Mouse (Mus musculus) liver, embryonic 11.5 days (tissue): ENCODE data around the gene Gtpbp4. TPM values are rescaled to one million over a fixed set of nuclear protein-coding genes. Genes with fewer than 3 reads are reported as not detected.
A peak's percentile ranks its signal among the peaks of the same experiment; 100 is the strongest.
"Not testable (repeated sequence)": the region's sequence is repeated elsewhere in the genome, so short reads cannot be mapped to it uniquely, and the experiment has no call there.

ENCODE experiments used
- ATAC-seq: fragments of 200-750 bp; cut with Nextera tagmentation; replicated peaks from 2 replicates; pipeline ENCODE4 v1.8.0; 2017; ENCODE audit warnings: moderate number of reproducible peaks, mild to moderate bottlenecking, moderate TSS enrichment, moderate library complexity; ENCODE audit not compliant: low FRiP score
- DNase-seq: peaks from one replicate; pipeline ENCODE4 v3.0.0-alpha.2; 2017; ENCODE audit warnings: low spot score
- H3K27ac ChIP-seq: fragments of 300-500 bp; sonication (generic); 2 replicates; pipeline ENCODE4 v1.5.1; 2014; ENCODE audit warnings: mild to moderate bottlenecking, low read depth, low read length, control low read depth
- H3K27me3 ChIP-seq: fragments of 300-500 bp; sonication (generic); replicated peaks from 2 replicates; pipeline ENCODE4 v1.6.1; 2014; ENCODE audit warnings: low read length, mixed read lengths; ENCODE audit not compliant: control insufficient read depth, insufficient read depth
- H3K36me3 ChIP-seq: fragments of 300-500 bp; sonication (generic); 2 replicates; pipeline ENCODE4 v1.6.1; 2014; ENCODE audit warnings: mild to moderate bottlenecking, low read length, moderate library complexity, mixed read lengths; ENCODE audit not compliant: control insufficient read depth, insufficient read depth
- H3K4me1 ChIP-seq: fragments of 300-500 bp; sonication (generic); replicated peaks from 2 replicates; pipeline ENCODE4 v1.6.1; 2014; ENCODE audit warnings: low read length, mixed read lengths; ENCODE audit not compliant: control insufficient read depth, insufficient read depth
- H3K4me2 ChIP-seq: fragments of 300-500 bp; sonication (generic); 2 replicates; pipeline ENCODE4 v1.6.1; 2014; ENCODE audit warnings: mild to moderate bottlenecking, control low read depth, moderate library complexity
- H3K4me3 ChIP-seq: fragments of 300-500 bp; sonication (generic); 2 replicates; pipeline ENCODE4 v1.5.1; 2014; ENCODE audit warnings: low read depth, low read length, control low read depth
- H3K9ac ChIP-seq: fragments of 300-500 bp; sonication (generic); 2 replicates; pipeline ENCODE4 v1.6.1; 2014; ENCODE audit warnings: low read depth, low read length, control low read depth
- H3K9me3 ChIP-seq: fragments of 300-500 bp; sonication (generic); 2 replicates; pipeline ENCODE4 v1.6.1; 2016; ENCODE audit warnings: low read length, inconsistent platforms, mixed read lengths; ENCODE audit not compliant: control insufficient read depth
- whole genome bisulfite sequencing: fragments of 180-500 bp; shearing (Covaris S2); extraction: QIAGEN DNeasy Blood & Tissue Kit; methylation state at CpG from one replicate; pipeline ENCODE4 v1.1.7; 2014; 5-methylcytosine and 5-hydroxymethylcytosine counted together
- polyA plus RNA-seq: library from polyadenylated mRNA; unstranded; fragments of >200 nt; fragmentation: Nextera tagmentation; extraction: Ambion mirVana; gene quantifications from 2 replicates; pipeline ENCODE4 v1.2.1, GENCODE M21; 2014

Gtpbp4 gene
- polyA plus RNA-seq, 1 experiment from 2014 or later = 109 TPM

- H3K4me1 ChIP-seq = peaks cover 8% of the 10 kb centered on the region; the same call in 1 of the 2 replicates
- WGBS = 44% methylated on average over 8 of the region's 8 CpGs
- no peaks in the 10 kb centered on the region for H3K9me3 ChIP-seq
- H3K4me2 ChIP-seq = no peak overlapping the region
- ATAC-seq (peak; percentile 63), DNase-seq (no peak)
- H3K4me3 ChIP-seq = no peak overlapping the region
- no peaks in the 10 kb centered on the region for H3K36me3 ChIP-seq
- no peaks in the 10 kb centered on the region for H3K27me3 ChIP-seq
- no peak overlapping the region for H3K9ac ChIP-seq
- H3K27ac ChIP-seq = no peak overlapping the region
Measured at GRCm38 (mm10) chr13:8999464-8999863, 3.6 kb upstream of the Gtpbp4 start.

GRCm38 (mm10) chr13:8997221-8997620 lies 1.3 kb upstream of the Gtpbp4 start:
- H3K36me3 ChIP-seq, H3K9me3 ChIP-seq, H3K4me2 ChIP-seq, H3K4me3 ChIP-seq, H3K27ac ChIP-seq, H3K27me3 ChIP-seq, ATAC-seq, DNase-seq, H3K9ac ChIP-seq: not testable (repeated sequence)
- WGBS = 84% methylated on average over 5 of the region's 5 CpGs
- H3K4me1 ChIP-seq = peaks cover 12% of the 10 kb centered on the region; the same call in 1 of the 2 replicates

- H3K9me3 ChIP-seq = no peaks in the 10 kb centered on the region
- no peaks in the 10 kb centered on the region for H3K27me3 ChIP-seq
- H3K9ac ChIP-seq = peak overlapping the region; percentile 81
- DNase-seq (no peak), ATAC-seq (peak; percentile 39)
- 2% methylated on average over 33 of the region's 33 CpGs for WGBS
- H3K4me3 ChIP-seq = peak overlapping the region; percentile 87
- H3K4me1 ChIP-seq = peaks cover 12% of the 10 kb centered on the region; the same call in 1 of the 2 replicates
- peak overlapping the region; percentile 67; the same call in 1 of the 2 replicates for H3K27ac ChIP-seq
- H3K4me2 ChIP-seq = peak overlapping the region; percentile 73
- peaks cover 8% of the 10 kb centered on the region; the same call in 1 of the 2 replicates for H3K36me3 ChIP-seq
Measured at GRCm38 (mm10) chr13:8995159-8995989, 509 bp downstream of the Gtpbp4 start.

DNA sequence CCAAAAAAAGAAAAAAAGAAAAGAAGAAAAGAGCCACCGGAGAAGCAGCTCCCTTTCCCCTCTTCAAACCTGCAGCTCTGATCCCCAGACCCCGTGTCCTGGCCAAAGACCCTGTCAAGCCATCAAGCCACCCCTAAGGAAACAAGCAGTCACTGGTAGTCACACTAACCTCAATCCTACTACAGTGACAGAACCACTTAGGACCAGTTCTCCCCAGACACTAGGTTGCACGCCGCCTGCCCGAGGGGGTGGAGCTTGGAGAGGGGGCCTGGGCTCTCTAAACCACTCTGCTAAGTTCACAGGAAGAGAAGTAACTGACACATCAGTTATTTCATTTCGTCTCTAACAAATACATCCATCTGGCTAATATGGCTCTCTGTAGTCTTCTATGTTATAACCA lies 3.7 kb downstream of the Gtpbp4 start:
- H3K9me3 ChIP-seq = no peaks in the 10 kb centered on the region
- ATAC-seq = no peak
- 88% methylated on average over 6 of the region's 6 CpGs for WGBS

DNA sequence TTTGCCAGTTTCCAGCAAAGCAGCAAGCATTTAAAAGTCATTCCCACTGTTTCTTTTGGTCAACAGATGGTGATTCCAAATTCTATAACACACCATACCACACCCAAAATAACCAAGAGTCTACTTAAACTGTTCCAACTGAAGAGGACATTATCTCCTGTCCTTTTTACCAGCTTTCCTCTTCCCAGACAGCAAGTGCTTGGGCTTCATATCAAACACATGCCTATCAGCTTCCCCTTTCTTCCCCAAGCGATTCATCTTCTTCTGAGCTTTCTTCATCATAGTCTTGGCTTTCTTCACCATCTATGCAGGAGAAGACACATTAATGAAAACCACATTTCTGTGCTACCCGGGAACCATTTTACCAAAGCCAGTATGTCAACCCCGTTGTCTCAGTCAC lies 22.9 kb downstream of the Gtpbp4 start:
- Histone ChIP-seq H3K27ac (no peak overlapping the region), H3K27me3 (no peaks in the 10 kb centered on the region), H3K4me1 (no peaks in the 10 kb centered on the region), H3K9ac (no peak overlapping the region), H3K36me3 (peaks cover 66% of the 10 kb centered on the region), H3K4me3 (no peak overlapping the region), H3K9me3 (no peaks in the 10 kb centered on the region), H3K4me2 (no peak overlapping the region)
- ATAC-seq (no peak), DNase-seq (no peak)
- 80% methylated on average over 3 of the region's 3 CpGs for WGBS

More for the DNA sequence above, 3.7 kb downstream of the Gtpbp4 start:
- Histone ChIP-seq H3K9ac (no peak overlapping the region), H3K4me3 (no peak overlapping the region), H3K4me1 (peaks cover 12% of the 10 kb centered on the region; the same call in 1 of the 2 replicates), H3K4me2 (no peak overlapping the region), H3K27me3 (no peaks in the 10 kb centered on the region), H3K27ac (no peak overlapping the region), H3K36me3 (peaks cover 22% of the 10 kb centered on the region; the same call in 1 of the 2 replicates)
- DNase-seq = no peak

DNA sequence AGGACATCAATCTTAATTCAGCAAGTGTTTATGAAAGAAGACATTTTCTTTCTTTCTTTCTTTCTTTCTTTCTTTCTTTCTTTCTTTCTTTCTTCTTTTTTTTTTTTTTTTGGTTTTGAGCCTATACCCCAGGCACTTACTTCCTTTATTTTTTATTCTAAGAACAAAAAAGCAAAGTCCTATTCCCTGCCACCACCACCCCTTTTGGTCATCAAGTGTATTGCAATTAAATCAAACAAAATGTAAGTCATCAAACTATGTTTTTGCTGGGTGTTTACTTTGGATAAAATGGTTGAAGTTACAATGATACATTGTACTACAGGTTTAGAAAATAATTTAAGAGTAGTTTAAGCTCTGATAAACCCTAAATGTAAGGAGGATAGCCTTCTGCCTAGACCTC lies 23.5 kb downstream of the Gtpbp4 start:
- H3K4me3 ChIP-seq = no peak overlapping the region
- DNase-seq = no peak
- H3K4me2 ChIP-seq = no peak overlapping the region
- no peaks in the 10 kb centered on the region for H3K9me3 ChIP-seq
- no peak overlapping the region for H3K27ac ChIP-seq
- no peaks in the 10 kb centered on the region for H3K27me3 ChIP-seq
- H3K4me1 ChIP-seq = no peaks in the 10 kb centered on the region
- no peak overlapping the region for H3K9ac ChIP-seq
- ATAC-seq = no peak
- H3K36me3 ChIP-seq = peaks cover 63% of the 10 kb centered on the region

DNA sequence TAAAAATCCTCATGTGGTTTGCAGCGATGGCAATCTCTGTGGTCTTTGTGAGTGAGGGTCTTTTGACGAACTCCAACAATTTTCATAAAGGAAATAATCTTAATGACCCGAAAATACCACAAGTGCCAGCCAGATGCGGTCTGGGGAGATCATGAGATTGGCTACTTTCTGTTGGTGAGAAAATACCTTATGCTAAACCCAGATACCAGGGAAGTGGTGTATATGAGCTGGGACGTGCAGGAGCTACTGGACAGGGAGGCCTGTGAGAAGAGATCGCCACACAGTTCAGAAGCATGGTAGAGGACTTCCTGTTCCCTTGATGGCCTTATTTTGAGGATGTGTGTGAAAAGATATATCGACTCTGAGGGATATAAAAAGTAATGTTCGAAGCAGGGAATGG lies 28.1 kb downstream of the Gtpbp4 start:
- Histone ChIP-seq H3K4me3 (no peak overlapping the region), H3K4me1 (no peaks in the 10 kb centered on the region), H3K27me3 (no peaks in the 10 kb centered on the region), H3K4me2 (no peak overlapping the region), H3K36me3 (peaks cover 30% of the 10 kb centered on the region), H3K9me3 (no peaks in the 10 kb centered on the region), H3K27ac (no peak overlapping the region), H3K9ac (no peak overlapping the region)
- WGBS = 86% methylated on average over 8 of the region's 8 CpGs
- ATAC-seq (no peak), DNase-seq (no peak)

DNA sequence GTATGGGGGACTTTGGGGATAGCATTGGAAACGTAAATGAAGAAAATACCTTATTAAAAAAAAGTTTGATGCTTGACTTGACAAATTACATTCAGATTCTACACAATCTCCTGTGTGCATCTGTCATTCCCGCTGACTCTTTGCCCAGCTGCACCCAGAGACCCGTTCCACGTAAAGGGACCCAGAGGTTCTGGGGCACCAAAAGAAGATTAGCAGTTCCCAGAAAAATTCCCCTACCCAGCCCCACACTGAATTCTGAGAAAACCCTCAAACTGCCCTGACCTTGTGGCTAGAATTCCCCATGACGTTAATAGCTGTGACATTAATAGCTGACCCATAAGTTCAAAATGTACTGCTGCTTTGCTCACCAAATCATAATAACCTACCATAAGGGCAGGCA lies 30.7 kb downstream of the Gtpbp4 start:
- no peak overlapping the region for H3K27ac ChIP-seq
- no peaks in the 10 kb centered on the region for H3K4me1 ChIP-seq
- no peaks in the 10 kb centered on the region for H3K27me3 ChIP-seq
- H3K4me2 ChIP-seq = no peak overlapping the region
- 51% methylated on average over 5 of the region's 5 CpGs for WGBS
- H3K9ac ChIP-seq = no peak overlapping the region
- ATAC-seq (peak; percentile 79), DNase-seq (no peak)
- H3K36me3 ChIP-seq = peaks cover 20% of the 10 kb centered on the region
- H3K9me3 ChIP-seq = no peaks in the 10 kb centered on the region
- no peak overlapping the region for H3K4me3 ChIP-seq

GRCm38 (mm10) chr13:8962266-8962665 lies 33.6 kb downstream of the Gtpbp4 start:
- H3K27ac ChIP-seq, H3K4me3 ChIP-seq, H3K4me2 ChIP-seq, ATAC-seq, DNase-seq, H3K9me3 ChIP-seq, H3K36me3 ChIP-seq, H3K9ac ChIP-seq, H3K4me1 ChIP-seq, H3K27me3 ChIP-seq: not testable (repeated sequence)
- WGBS = 44% methylated on average over 5 of the region's 5 CpGs
